Mouse (Mus musculus): Measurements from ENCODE around the gene Fmnl1. TPM values are rescaled to one million over a fixed set of nuclear protein-coding genes. Genes with fewer than 3 reads are reported as not detected.

The Fmnl1 gene
- 1.7 and 2.1 TPM in 2 replicates for polyA plus RNA-seq (2016; fragmentation: Nextera tagmentation; extraction: Ambion mirVana)

DNA sequence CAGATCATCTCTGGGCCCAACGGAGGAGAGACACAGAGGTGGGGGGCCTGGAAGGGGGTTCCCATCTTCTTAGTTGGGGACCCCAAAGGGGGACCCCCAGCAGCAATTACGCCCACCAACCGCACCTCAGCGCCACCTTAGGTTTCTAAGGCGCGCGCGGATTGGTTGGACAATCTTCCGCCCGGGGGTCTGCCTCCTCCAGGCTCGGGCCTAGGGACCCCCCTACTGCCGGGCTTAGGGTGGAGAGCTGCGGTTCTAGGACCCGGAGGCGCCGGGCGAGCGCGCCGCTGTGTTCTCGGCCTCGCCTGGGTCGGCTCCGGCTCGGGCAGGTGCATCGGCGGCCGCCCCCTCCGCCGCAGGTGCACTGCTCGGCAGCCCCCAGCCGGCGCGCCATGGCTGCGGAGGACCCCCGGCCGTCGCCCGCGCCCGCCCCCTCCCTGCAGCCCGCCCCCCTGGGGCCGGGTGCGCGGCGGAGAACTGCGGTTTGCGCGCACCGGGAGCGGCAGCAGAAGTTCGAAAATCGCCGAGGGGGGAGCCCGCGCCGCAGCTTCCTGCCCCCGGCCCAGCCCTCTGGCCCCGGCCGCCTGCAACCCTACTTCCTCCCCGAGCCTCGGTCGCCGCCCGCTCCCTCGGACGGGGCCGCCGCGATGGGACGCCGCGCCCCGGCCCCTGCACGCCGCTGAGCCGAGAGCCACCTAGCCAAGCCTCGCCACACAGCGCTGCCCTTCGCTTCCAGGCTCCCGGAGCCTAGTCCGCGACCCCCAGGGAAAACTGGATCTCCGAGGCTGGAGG is at the start of gene Fmnl1:
TSS of gene Fmnl1 (plus strand) at position 614 of the 792 bp plus-strand sequence.
- Histone ChIP-seq H3K36me3 (no peaks in the 10 kb centered on the region), H3K4me1 (peaks cover 12% of the 10 kb centered on the region), H3K27me3 (replicated peaks) (peaks cover 50% of the 10 kb centered on the region), H3K27ac (no peak within 1 kb of the TSS), H3K4me3 (peak within 1 kb of the TSS; percentile 59), H3K9ac (peak within 1 kb of the TSS; percentile 65), H3K9me3 (0 out of 2 replicates have a peak, but pooled peaks cover 3% of the 10 kb centered on the region), H3K4me2 (replicated peaks) (peak within 1 kb of the TSS; percentile 93)
- WGBS, result 2% methylated on average over 75 of the region's 84 CpGs
- ATAC-seq (ENCODE audit: low FRiP score, low read depth), result 0 out of 2 replicates have a peak, but pooled peaks have one; percentile 48

GRCm38 (mm10) chr11:103131701-103132575 is 39.0 kb upstream of the Fmnl1 start, which contains the start of gene Hexim2:
Gene Hexim2, plus strand, starts transcription at chr11:103132429.
- no peaks in the 10 kb centered on the region for H3K36me3 ChIP-seq
- peak within 1 kb of the TSS; percentile 87 for H3K27ac ChIP-seq
- H3K4me3 ChIP-seq, result peak within 1 kb of the TSS; percentile 86
- under 1% methylated on average over 39 of the region's 39 CpGs for WGBS
- no peaks in the 10 kb centered on the region for H3K9me3 ChIP-seq
- H3K4me2 ChIP-seq (replicated peaks), result peak within 1 kb of the TSS; percentile 60
- peak; percentile 68 for ATAC-seq (ENCODE audit: low FRiP score, low read depth)
- H3K27me3 ChIP-seq (replicated peaks), result no peaks in the 10 kb centered on the region
- peak within 1 kb of the TSS; percentile 95 for H3K9ac ChIP-seq
- H3K4me1 ChIP-seq, result peaks cover 20% of the 10 kb centered on the region

DNA sequence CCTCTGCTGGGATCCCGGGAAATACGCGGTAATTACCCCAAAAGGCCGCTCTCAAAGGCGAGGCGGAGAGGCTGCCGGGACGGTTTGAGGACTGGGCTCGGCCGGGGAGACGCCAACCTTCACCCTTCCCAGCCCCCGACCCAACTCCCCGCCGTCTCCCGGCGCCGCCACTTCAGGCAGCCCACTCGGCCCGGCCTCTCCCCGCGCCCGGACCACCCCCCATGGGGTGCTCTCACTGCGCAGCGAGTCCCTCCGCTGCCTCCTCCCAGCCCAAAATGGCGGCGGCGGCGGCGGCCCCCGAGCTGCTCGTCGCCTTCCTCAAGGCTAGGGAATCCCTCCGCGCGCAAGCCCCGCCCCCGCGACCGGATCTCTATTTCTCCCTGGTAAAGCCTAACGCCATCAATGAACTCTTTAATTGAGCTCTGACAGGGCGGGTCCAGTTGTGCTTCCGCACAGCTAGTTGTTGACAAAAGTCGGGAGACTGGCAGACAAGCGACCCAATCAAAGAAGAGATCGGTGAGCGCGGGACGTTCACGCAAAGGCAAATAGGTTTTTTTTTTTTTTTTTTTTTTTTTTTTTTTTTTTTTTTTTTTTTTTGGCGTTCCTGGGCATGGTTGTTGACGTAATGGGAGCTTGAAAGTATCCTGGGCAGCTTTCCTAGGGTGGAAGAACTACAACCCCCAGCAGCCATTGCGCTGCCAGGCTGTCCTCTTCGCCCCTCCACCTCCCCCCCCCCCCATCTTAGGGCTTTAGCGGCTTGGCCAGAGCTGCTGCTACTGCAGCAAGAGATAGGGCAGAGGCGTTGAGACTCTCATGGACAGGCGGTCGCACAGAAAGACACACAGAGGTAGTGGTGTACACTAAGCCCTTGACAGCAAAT is 38.1 kb upstream of the Fmnl1 start:
- Histone ChIP-seq H3K4me3 (peak overlapping the region; percentile 86), H3K27ac (peak overlapping the region; percentile 87), H3K9ac (peak overlapping the region; percentile 95), H3K4me1 (peaks cover 20% of the 10 kb centered on the region), H3K36me3 (no peaks in the 10 kb centered on the region), H3K9me3 (no peaks in the 10 kb centered on the region), H3K27me3 (replicated peaks) (no peaks in the 10 kb centered on the region), H3K4me2 (replicated peaks) (peak overlapping the region; percentile 60)
- under 1% methylated on average over 58 of the region's 58 CpGs for WGBS
- ATAC-seq (ENCODE audit: low FRiP score, low read depth), result peak; percentile 94

DNA sequence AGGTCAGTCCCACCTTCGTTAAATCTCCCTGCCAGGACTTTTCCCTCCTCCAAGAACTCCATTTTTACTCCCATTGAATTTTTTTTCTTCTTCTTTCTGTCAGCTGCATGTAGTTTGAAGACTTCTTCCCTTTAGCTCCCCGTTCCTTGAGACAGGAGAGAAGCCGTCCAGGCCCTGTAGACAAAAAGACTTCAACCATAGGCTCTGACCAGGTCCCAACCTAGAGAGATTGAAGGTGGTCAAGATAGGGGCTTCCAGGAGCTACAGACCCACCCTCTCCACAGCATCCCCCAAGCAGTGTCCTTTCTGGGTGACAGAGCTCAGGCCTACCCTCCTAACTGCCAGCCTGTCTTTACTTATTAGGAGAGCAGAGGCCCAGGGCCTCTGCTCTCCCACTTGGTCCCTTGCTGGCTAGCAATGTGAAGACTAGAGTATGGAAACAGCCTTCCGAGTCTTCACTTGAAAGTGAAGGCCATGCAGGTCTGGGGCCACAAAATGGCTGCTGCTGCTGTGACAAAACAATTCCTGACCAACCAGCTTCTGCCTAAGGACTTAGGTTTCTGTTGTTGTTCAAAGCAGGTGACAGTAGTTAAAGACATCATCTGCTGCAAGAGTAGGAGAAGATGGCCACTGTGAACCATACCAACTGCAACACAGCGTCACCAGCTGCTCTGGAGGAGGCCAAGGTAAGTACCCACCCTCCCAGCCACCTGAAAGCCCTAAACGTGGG is 37.3 kb upstream of the Fmnl1 start:
- peak overlapping the region; percentile 15; the same call in 1 of the 2 replicates for H3K4me3 ChIP-seq
- H3K4me1 ChIP-seq, result peaks cover 20% of the 10 kb centered on the region
- peak overlapping the region; percentile 47 for H3K9ac ChIP-seq
- no peak for ATAC-seq (ENCODE audit: low FRiP score, low read depth)
- H3K36me3 ChIP-seq, result peaks cover 1% of the 10 kb centered on the region; the same call in 1 of the 2 replicates
- H3K27me3 ChIP-seq (replicated peaks), result no peaks in the 10 kb centered on the region
- H3K9me3 ChIP-seq, result no peaks in the 10 kb centered on the region
- peak overlapping the region; percentile 53 for H3K4me2 ChIP-seq (replicated peaks)
- WGBS, result 50% methylated on average over 6 of the region's 6 CpGs
- H3K27ac ChIP-seq, result 0 out of 2 replicates have a peak overlapping the region, but pooled peaks have one; percentile 3

DNA sequence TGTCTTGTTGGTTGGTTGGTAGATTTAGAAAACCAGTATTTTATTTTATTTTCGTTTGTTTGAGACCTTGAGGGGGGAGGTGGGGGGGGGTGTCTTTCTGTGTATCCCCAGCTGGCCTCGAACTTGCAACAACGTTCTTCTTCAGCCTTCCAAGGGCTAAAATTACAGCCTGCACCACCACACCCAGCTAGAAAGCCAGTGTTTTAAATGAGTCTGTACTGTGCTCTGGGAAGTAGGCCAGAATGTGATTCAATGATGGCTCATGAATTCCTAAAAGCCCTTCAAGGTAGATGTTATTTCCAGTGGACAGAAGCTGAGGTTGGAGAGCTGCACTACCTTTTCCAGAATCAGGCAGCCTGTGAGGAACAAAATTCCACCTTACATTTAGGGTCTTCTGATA is 36.7 kb upstream of the Fmnl1 start:
- Histone ChIP-seq H3K27me3 (replicated peaks) (no peaks in the 10 kb centered on the region), H3K36me3 (peaks cover 7% of the 10 kb centered on the region; the same call in 1 of the 2 replicates), H3K9ac (no peak overlapping the region), H3K4me2 (replicated peaks) (peak overlapping the region; percentile 53), H3K9me3 (no peaks in the 10 kb centered on the region), H3K27ac (no peak overlapping the region), H3K4me1 (peaks cover 20% of the 10 kb centered on the region), H3K4me3 (no peak overlapping the region)
- no peak for ATAC-seq (ENCODE audit: low FRiP score, low read depth)
- 77% methylated on average over 3 of the region's 3 CpGs for WGBS

- H3K9ac ChIP-seq, result no peak overlapping the region
- peaks cover 12% of the 10 kb centered on the region for H3K4me1 ChIP-seq
- H3K4me3 ChIP-seq, result no peak overlapping the region
- H3K27ac ChIP-seq, result no peak overlapping the region
- H3K27me3 ChIP-seq (replicated peaks), result no peaks in the 10 kb centered on the region
- H3K9me3 ChIP-seq, result no peaks in the 10 kb centered on the region
- no peak overlapping the region for H3K4me2 ChIP-seq (replicated peaks)
- 87% methylated on average over 8 of the region's 8 CpGs for WGBS
- peaks cover 8% of the 10 kb centered on the region; the same call in 1 of the 2 replicates for H3K36me3 ChIP-seq
- ATAC-seq (ENCODE audit: low FRiP score, low read depth), result no peak
Measured at GRCm38 (mm10) chr11:103136039-103136577, 34.8 kb upstream of the Fmnl1 start.

DNA sequence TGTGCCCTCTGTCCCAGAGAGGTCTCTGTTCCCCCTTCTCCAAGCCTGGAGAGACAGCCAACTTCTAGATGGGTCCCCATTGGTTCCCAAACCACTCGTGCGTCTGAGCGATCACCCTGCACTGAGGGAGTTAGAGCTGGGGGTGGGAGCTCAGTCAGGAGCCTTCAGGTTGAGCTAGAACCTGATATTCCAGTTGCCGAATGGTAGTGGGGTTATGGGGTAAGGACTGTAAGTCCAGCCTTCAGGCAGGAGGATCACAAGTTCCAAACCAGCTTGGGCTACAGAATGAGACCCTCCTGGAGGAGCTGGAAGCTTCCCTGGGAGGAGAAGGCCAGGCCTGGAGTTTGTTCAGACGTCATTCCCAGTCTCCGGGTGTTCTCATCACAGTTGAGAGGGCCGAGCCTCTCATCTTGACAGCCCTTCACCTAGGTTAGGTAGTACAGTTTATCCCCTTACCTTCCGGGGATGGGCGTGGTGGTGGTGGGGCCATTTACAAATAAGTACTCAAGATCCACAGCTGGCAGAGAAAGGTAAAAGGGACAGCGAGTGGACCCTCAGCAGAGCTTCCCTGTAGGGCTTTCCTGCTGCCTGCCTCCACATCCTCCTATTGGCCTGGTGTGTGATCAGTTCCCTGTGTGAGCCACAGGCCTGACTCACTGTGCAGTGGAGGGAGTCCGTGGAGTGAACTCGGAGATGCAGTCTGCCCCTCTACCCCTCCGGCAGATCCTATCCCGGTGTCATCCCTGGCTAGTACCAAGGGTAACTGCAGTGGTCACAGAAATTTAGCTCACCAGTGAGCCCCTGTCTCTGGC is 30.8 kb upstream of the Fmnl1 start:
- Histone ChIP-seq H3K27ac (no peak overlapping the region), H3K27me3 (replicated peaks) (no peaks in the 10 kb centered on the region), H3K9me3 (no peaks in the 10 kb centered on the region), H3K9ac (no peak overlapping the region), H3K4me2 (replicated peaks) (no peak overlapping the region), H3K4me1 (peaks cover 20% of the 10 kb centered on the region), H3K4me3 (no peak overlapping the region), H3K36me3 (peaks cover 8% of the 10 kb centered on the region; the same call in 1 of the 2 replicates)
- 87% methylated on average over 14 of the region's 14 CpGs for WGBS
- no peak for ATAC-seq (ENCODE audit: low FRiP score, low read depth)

- H3K36me3 ChIP-seq, result peaks cover 8% of the 10 kb centered on the region; the same call in 1 of the 2 replicates
- no peak overlapping the region for H3K4me3 ChIP-seq
- no peak overlapping the region for H3K27ac ChIP-seq
- H3K4me2 ChIP-seq (replicated peaks), result no peak overlapping the region
- peaks cover 22% of the 10 kb centered on the region for H3K4me1 ChIP-seq
- H3K9ac ChIP-seq, result no peak overlapping the region
- no peaks in the 10 kb centered on the region for H3K9me3 ChIP-seq
- no peaks in the 10 kb centered on the region for H3K27me3 ChIP-seq (replicated peaks)
- 60% methylated on average over 6 of the region's 6 CpGs for WGBS
- no peak for ATAC-seq (ENCODE audit: low FRiP score, low read depth)
Measured at GRCm38 (mm10) chr11:103140763-103141100, 30.2 kb upstream of the Fmnl1 start.

GRCm38 (mm10) chr11:103141101-103141943 is 29.6 kb upstream of the Fmnl1 start:
- no peaks in the 10 kb centered on the region for H3K9me3 ChIP-seq
- no peak overlapping the region for H3K27ac ChIP-seq

More at GRCm38 (mm10) chr11:103141101-103141943, 29.6 kb upstream of the Fmnl1 start:
- H3K4me1 ChIP-seq, result peaks cover 22% of the 10 kb centered on the region
- H3K4me2 ChIP-seq (replicated peaks), result no peak overlapping the region
- 40% methylated on average over 9 of the region's 11 CpGs for WGBS
- H3K9ac ChIP-seq, result no peak overlapping the region
- no peak overlapping the region for H3K4me3 ChIP-seq
- no peaks in the 10 kb centered on the region for H3K27me3 ChIP-seq (replicated peaks)
- ATAC-seq (ENCODE audit: low FRiP score, low read depth), result no peak
- peaks cover 8% of the 10 kb centered on the region; the same call in 1 of the 2 replicates for H3K36me3 ChIP-seq
